In the genomic region with DNA sequence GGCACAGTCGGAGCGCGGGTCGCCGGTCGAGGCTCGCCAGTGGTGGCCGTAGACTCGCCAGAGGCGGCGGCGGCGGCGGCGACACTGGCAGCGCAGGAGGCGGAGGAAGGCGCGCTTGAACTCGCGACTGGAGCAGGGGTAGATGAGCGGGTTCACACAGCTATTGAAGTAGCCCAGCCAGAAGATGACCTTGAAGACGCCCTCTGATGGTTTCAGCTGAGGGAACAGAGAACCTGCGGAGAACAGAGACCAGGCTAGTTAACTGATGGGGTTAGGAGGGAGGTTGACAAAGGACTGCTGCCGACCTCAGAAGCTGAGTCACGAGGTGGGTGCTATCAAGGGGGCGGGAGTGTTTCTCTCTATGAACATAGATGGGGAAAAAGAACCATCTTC, we compare ENCODE assay signal across 7 mouse cellular contexts. TPM values are rescaled to one million over a fixed set of nuclear protein-coding genes. Genes with fewer than 3 reads are reported as not detected.
DNase-seq lines count a peak whose midpoint lies in the region; ATAC-seq lines count a peak whose summit lies in the region.

No protein-coding gene starts in this region.

- no peaks in the 10 kb centered on the region for H3K9me3 ChIP-seq in megakaryocyte, embryonic 14.5 days
- no peaks in the 10 kb centered on the region for H3K9me3 ChIP-seq in forebrain, embryonic 16.5 days (ENCODE audit: control insufficient read depth, low read length)
- no peaks in the 10 kb centered on the region for H3K9me3 ChIP-seq in limb, embryonic 15.5 days
- H3K9me3 ChIP-seq in stomach, embryonic 16.5 days (replicated peaks; ENCODE audit: control insufficient read depth, low read length), result no peaks in the 10 kb centered on the region

- WGBS in forebrain, embryonic 16.5 days, result under 1% methylated on average over 27 of the region's 27 CpGs
- WGBS in limb, embryonic 15.5 days, result 2% methylated on average over 27 of the region's 27 CpGs
- 3% methylated on average over 27 of the region's 27 CpGs for WGBS in stomach, embryonic 16.5 days

- DNase-seq in cerebellum, adult 11-12 months, result no peak

- peak overlapping the region; percentile 65 for H3K4me2 ChIP-seq in forebrain, embryonic 16.5 days (ENCODE audit: low read length)
- peak overlapping the region; percentile 85 for H3K4me2 ChIP-seq in limb, embryonic 15.5 days
- H3K4me2 ChIP-seq in stomach, embryonic 16.5 days (ENCODE audit: low read depth, low read length), result peak overlapping the region; percentile 76

- peak overlapping the region; percentile 91 for H3K4me3 ChIP-seq in megakaryocyte, embryonic 14.5 days (replicated peaks)
- H3K4me3 ChIP-seq in forebrain, embryonic 16.5 days (replicated peaks; ENCODE audit: low read length), result peak overlapping the region; percentile 39
- H3K4me3 ChIP-seq in limb, embryonic 15.5 days, result peak overlapping the region; percentile 45
- peak overlapping the region; percentile 52 for H3K4me3 ChIP-seq in stomach, embryonic 16.5 days (replicated peaks; ENCODE audit: low read length)

- H3K27ac ChIP-seq in forebrain, embryonic 16.5 days (ENCODE audit: low read length), result no peak overlapping the region
- H3K27ac ChIP-seq in limb, embryonic 15.5 days, result no peak overlapping the region
- no peak overlapping the region for H3K27ac ChIP-seq in stomach, embryonic 16.5 days (ENCODE audit: low read length)

- peaks cover 85% of the 10 kb centered on the region for H3K27me3 ChIP-seq in megakaryocyte, embryonic 14.5 days (replicated peaks)
- peaks cover 31% of the 10 kb centered on the region for H3K27me3 ChIP-seq in forebrain, embryonic 16.5 days (replicated peaks; ENCODE audit: control insufficient read depth, insufficient read depth, low read length)
- H3K27me3 ChIP-seq in limb, embryonic 15.5 days, result peaks cover 60% of the 10 kb centered on the region
- peaks cover 34% of the 10 kb centered on the region for H3K27me3 ChIP-seq in stomach, embryonic 16.5 days (ENCODE audit: control insufficient read depth, insufficient read depth, low read length)

- peaks cover 35% of the 10 kb centered on the region for H3K4me1 ChIP-seq in megakaryocyte, embryonic 14.5 days
- H3K4me1 ChIP-seq in forebrain, embryonic 16.5 days (replicated peaks; ENCODE audit: control insufficient read depth, insufficient read depth, low read length), result peaks cover 22% of the 10 kb centered on the region
- peaks cover 17% of the 10 kb centered on the region for H3K4me1 ChIP-seq in limb, embryonic 15.5 days
- peaks cover 13% of the 10 kb centered on the region for H3K4me1 ChIP-seq in stomach, embryonic 16.5 days (ENCODE audit: control insufficient read depth, insufficient read depth, low read length)

- H3K36me3 ChIP-seq in megakaryocyte, embryonic 14.5 days (replicated peaks; ENCODE audit: low read length), result no peaks in the 10 kb centered on the region
- no peaks in the 10 kb centered on the region for H3K36me3 ChIP-seq in forebrain, embryonic 16.5 days (ENCODE audit: control insufficient read depth, insufficient read depth)
- H3K36me3 ChIP-seq in limb, embryonic 15.5 days, result no peaks in the 10 kb centered on the region
- H3K36me3 ChIP-seq in stomach, embryonic 16.5 days (ENCODE audit: control insufficient read depth, insufficient read depth, low read length), result no peaks in the 10 kb centered on the region

- no peak for ATAC-seq in megakaryocyte, adult 5-6 weeks (ENCODE audit: poor library complexity, severe bottlenecking)
- ATAC-seq in forebrain, embryonic 16.5 days, result no peak; the same call in 1 of the 2 replicates
- ATAC-seq in limb, embryonic 15.5 days (ENCODE audit: insufficient number of reproducible peaks, low FRiP score, low TSS enrichment, low read depth), result no peak
- ATAC-seq in stomach, embryonic 16.5 days (ENCODE audit: insufficient read depth, low FRiP score), result no peak
- ATAC-seq in frontal cortex, adult (ENCODE audit: low TSS enrichment), result no peak

- H3K9ac ChIP-seq in forebrain, embryonic 16.5 days (replicated peaks; ENCODE audit: low read depth, low read length), result peak overlapping the region; percentile 44
- H3K9ac ChIP-seq in limb, embryonic 15.5 days, result peak overlapping the region; percentile 35
- H3K9ac ChIP-seq in stomach, embryonic 16.5 days (ENCODE audit: low read length), result peak overlapping the region; percentile 63

RNA-seq across cellular contexts. Expression of gene Adra1d, which starts 15.8 kb away (rescaled TPM):
- polyA plus RNA-seq in megakaryocyte, embryonic 14.5 days (2012; ENCODE audit: insufficient read depth, low replicate concordance), result not detected in 2 replicates
- total RNA-seq in megakaryocyte, adult 5-6 weeks (2015), result not detected in 2 replicates
- total RNA-seq in megakaryocyte, adult 5-6 weeks (2017), result not detected in 2 replicates
- polyA plus RNA-seq in forebrain, embryonic 16.5 days (2015; fragmentation: Nextera tagmentation; extraction: Ambion mirVana), result 0.10 TPM in 1 of 2 replicates, not detected in the other
- polyA plus RNA-seq in limb, embryonic 15.5 days (2015; fragmentation: Nextera tagmentation; extraction: Ambion mirVana), result 0.71 and 0.72 TPM in 2 replicates
- polyA plus RNA-seq in stomach, embryonic 16.5 days (2015; fragmentation: Nextera tagmentation; extraction: Ambion mirVana), result 0.22 and 0.42 TPM in 2 replicates

RNA-seq across cellular contexts. Expression of gene Smox, which starts 55.0 kb away (rescaled TPM):
- polyA plus RNA-seq in megakaryocyte, embryonic 14.5 days (2012; ENCODE audit: insufficient read depth, low replicate concordance), result 504 and 573 TPM in 2 replicates
- 12.6 and 17.4 TPM in 2 replicates for total RNA-seq in megakaryocyte, adult 5-6 weeks (2015)
- total RNA-seq in megakaryocyte, adult 5-6 weeks (2017), result 12.0 and 16.1 TPM in 2 replicates
- polyA plus RNA-seq in forebrain, embryonic 16.5 days (2015; fragmentation: Nextera tagmentation; extraction: Ambion mirVana), result 56.2 and 57.2 TPM in 2 replicates
- 54.0 and 55.1 TPM in 2 replicates for polyA plus RNA-seq in limb, embryonic 15.5 days (2015; fragmentation: Nextera tagmentation; extraction: Ambion mirVana)
- 35.7 and 38.6 TPM in 2 replicates for polyA plus RNA-seq in stomach, embryonic 16.5 days (2015; fragmentation: Nextera tagmentation; extraction: Ambion mirVana)

Comparison
In these comparisons a context has a peak if more than half of its experiments do, and no peak if none do; other contexts are left out.
1. H3K4me3 ChIP-seq: peak in every context shown above with its lines; median percentile 91 in megakaryocyte, embryonic 14.5 days; 52 in stomach, embryonic 16.5 days; 45 in limb, embryonic 15.5 days; 39 in forebrain, embryonic 16.5 days.